Mouse (Mus musculus): ENCODE measurements around the gene Tmem116. TPM values are rescaled to one million over a fixed set of nuclear protein-coding genes. Genes with fewer than 3 reads are reported as not detected.

The Tmem116 gene
- total RNA-seq, 2 experiments from 2014 or later: 7.5 to 8.7 TPM

DNA sequence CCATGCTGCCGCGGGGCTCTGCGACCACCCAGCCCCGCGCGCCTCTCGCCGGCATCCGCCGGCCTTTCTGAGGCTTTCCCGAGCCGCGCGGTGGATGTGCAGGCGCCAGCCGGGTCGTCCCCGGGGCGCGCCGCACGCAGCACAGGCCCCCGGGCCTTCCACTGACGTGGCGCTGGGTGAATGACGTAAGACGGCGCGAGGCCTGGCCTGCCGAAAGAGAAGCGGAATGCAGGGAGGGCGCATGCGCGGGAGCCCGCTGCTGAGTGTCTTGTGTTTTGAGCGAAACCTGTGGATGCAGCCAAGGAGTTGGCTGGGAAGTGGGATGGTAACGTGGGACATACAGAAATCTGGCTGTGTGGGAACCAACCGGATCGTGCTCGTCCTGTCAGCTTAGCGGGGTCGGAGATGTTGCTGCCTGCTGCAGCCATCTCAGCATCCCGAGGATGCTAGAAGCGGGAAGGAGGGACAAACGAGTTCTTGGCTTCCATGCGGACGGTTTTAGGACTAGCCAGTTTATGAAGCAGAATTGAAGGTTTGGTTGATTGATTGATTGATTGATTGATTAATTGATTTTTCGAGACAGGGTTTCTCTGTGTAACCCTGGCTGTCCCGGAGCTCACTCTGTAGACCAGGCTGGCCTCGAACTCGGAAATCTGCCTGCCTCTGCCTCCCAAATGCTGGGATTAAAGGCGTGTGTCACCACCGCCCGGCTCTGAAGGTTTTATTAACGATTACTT is 94.3 kb downstream of the Tmem116 start, which contains the start of gene Mapkapk5:
Gene Mapkapk5, minus strand, starts transcription at position 113 of the 737 bp plus-strand sequence.
- intact Hi-C loops (cut with DNase I): loop anchor here (2.0 kb wide), 1 partner anchor 57 kb away; no protein-coding TSS in a partner anchor
- peak; percentile 98 to 99 for DNase-seq (ENCODE audit: extremely low spot score in 1 of 2, low spot score in 2 of 2)
- no peak for TF ChIP-seq CTCF (IDR thresholded peaks at IDR 0.05)
- Histone ChIP-seq H3K27ac (peak within 1 kb of the TSS; percentile 98), H3K4me3 (peak within 1 kb of the TSS; percentile 95)

GRCm38 (mm10) chr5:121546530-121546895 is 94.8 kb downstream of the Tmem116 start:
- H3K4me3 ChIP-seq: peak overlapping the region; percentile 95
- DNase-seq (ENCODE audit: extremely low spot score in 1 of 2, low spot score in 2 of 2): peak; percentile 31 to 35
- intact Hi-C loops (cut with DNase I): loop anchor here (2.0 kb wide), 1 partner anchor 56 kb away; no protein-coding TSS in a partner anchor
- H3K27ac ChIP-seq: peak overlapping the region; percentile 98
- peak; percentile 61 for TF ChIP-seq CTCF (IDR thresholded peaks at IDR 0.05)

- TF ChIP-seq CTCF (IDR thresholded peaks at IDR 0.05): no peak
- Histone ChIP-seq H3K27ac (no peak overlapping the region), H3K4me3 (no peak overlapping the region)
- DNase-seq (ENCODE audit: extremely low spot score in 1 of 2, low spot score in 2 of 2): no peak
- intact Hi-C loops (cut with DNase I): loop anchor here (2.0 kb wide), 1 partner anchor 56 kb away; no protein-coding TSS in a partner anchor
Measured at GRCm38 (mm10) chr5:121547084-121547483, 95.4 kb downstream of the Tmem116 start.

DNA sequence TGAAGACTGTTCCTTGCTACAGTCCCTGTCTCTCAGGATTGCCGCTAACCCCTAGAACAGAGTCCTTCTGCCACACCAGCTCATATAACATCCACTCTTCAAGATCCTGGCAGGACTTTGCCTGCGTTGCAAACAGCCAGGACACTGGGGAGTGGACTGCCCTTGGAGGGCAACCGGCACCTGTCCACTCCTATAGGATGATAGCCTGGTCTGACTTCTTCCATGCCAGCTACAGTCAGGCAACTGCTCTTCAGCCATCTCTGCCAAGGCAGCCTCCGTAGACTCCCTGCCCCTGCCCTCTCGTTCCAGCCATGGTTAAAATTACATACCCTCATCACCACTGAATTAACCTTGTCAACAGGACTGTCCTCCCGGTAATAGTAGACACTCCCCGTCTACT is 97.5 kb downstream of the Tmem116 start:
- no peak overlapping the region for H3K27ac ChIP-seq
- no peak for TF ChIP-seq CTCF (IDR thresholded peaks at IDR 0.05)
- intact Hi-C loops (cut with DNase I): no loop called here
- no peak for DNase-seq (ENCODE audit: extremely low spot score in 1 of 2, low spot score in 2 of 2)
- no peak overlapping the region for H3K4me3 ChIP-seq

DNA sequence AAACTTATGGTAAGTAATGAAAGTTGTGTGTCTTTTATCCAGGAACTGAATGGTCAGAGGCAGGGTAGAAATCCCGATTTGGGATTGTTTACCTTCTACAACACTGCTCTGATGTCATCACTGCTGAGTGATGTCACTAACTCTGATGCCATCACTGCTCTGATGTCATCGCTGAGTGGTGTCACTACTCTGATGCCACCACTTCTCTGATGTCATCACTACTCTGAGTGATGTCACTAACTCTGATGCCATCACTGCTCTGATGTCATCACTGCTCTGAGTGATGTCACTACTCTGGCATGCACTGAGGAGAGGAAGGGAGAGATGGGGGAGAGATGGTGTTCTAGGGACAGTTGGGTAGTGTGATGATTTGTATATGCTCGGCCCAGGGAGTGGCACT is 110.7 kb downstream of the Tmem116 start:
- no peak overlapping the region for H3K27ac ChIP-seq
- TF ChIP-seq CTCF (IDR thresholded peaks at IDR 0.05): no peak
- intact Hi-C loops (cut with DNase I): no loop called here
- H3K4me3 ChIP-seq: no peak overlapping the region
- no peak for DNase-seq (ENCODE audit: extremely low spot score in 1 of 2, low spot score in 2 of 2)

- peak; percentile 87 for TF ChIP-seq CTCF (IDR thresholded peaks at IDR 0.05)
- Histone ChIP-seq H3K4me3 (peak overlapping the region; percentile 16; the same call in 1 of the 2 replicates), H3K27ac (no peak overlapping the region)
- DNase-seq (ENCODE audit: extremely low spot score in 1 of 2, low spot score in 2 of 2): peak; percentile 81
- intact Hi-C loops (cut with DNase I): loop anchor here (1.0 kb wide), 1 partner anchor 38 kb away; no protein-coding TSS in a partner anchor
Measured at GRCm38 (mm10) chr5:121564468-121564895, 112.8 kb downstream of the Tmem116 start.

- H3K4me3 ChIP-seq: no peak overlapping the region
- DNase-seq (ENCODE audit: extremely low spot score in 1 of 2, low spot score in 2 of 2): no peak
- TF ChIP-seq CTCF (IDR thresholded peaks at IDR 0.05): no peak
- no peak overlapping the region for H3K27ac ChIP-seq
- intact Hi-C loops (cut with DNase I): no loop called here
Measured at GRCm38 (mm10) chr5:121566035-121566681, 114.5 kb downstream of the Tmem116 start.

GRCm38 (mm10) chr5:121569881-121570420 is 118.3 kb downstream of the Tmem116 start:
- Histone ChIP-seq H3K27ac (no peak overlapping the region), H3K4me3 (no peak overlapping the region)
- TF ChIP-seq CTCF (IDR thresholded peaks at IDR 0.05): no peak
- intact Hi-C loops (cut with DNase I): no loop called here
- no peak for DNase-seq (ENCODE audit: extremely low spot score in 1 of 2, low spot score in 2 of 2)

GRCm38 (mm10) chr5:121570787-121571186 is 119.1 kb downstream of the Tmem116 start:
- TF ChIP-seq CTCF (IDR thresholded peaks at IDR 0.05): no peak
- no peak overlapping the region for H3K27ac ChIP-seq
- intact Hi-C loops (cut with DNase I): no loop called here
- no peak for DNase-seq (ENCODE audit: extremely low spot score in 1 of 2, low spot score in 2 of 2)
- H3K4me3 ChIP-seq: no peak overlapping the region

Other genes starting within 250 kb of the Tmem116 start
- gene Rpl6, start 247.4 kb upstream of the Tmem116 start, total RNA-seq (2021): 100 to 1,000 TPM; 412 to 420 TPM
- 100 to 1,000 TPM; 186 to 205 TPM for gene Hectd4, start 231.7 kb upstream of the Tmem116 start, total RNA-seq (2021)
- gene Trafd1, start 66.3 kb upstream of the Tmem116 start, total RNA-seq (2021): 10 to 100 TPM; 78.9 to 81.2 TPM
- 10 to 100 TPM; 42.9 to 43.3 TPM for gene Naa25, start 54.0 kb upstream of the Tmem116 start, total RNA-seq (2021)
- gene Erp29, start 613 bp downstream of the Tmem116 start, total RNA-seq (2021): 100 to 1,000 TPM; 129 to 136 TPM
- gene Adam1b, start 51.5 kb downstream of the Tmem116 start, total RNA-seq (2021): under 1 TPM in 1 of 2 experiments, not detected in 1; 0.12 TPM
- gene Adam1a, start 93.6 kb downstream of the Tmem116 start, total RNA-seq (2021): 10 to 100 TPM; 12.1 to 14.9 TPM
- under 1 TPM in 1 of 2 experiments, not detected in 1; 0.98 TPM for gene Gm42878, start 93.6 kb downstream of the Tmem116 start, total RNA-seq (2021)
- 10 to 100 TPM; 60.1 to 75.3 TPM for gene Mapkapk5, start 94.0 kb downstream of the Tmem116 start, total RNA-seq (2021)
- 100 to 1,000 TPM; 111 to 120 TPM for gene Aldh2, start 141.9 kb downstream of the Tmem116 start, total RNA-seq (2021)
- 1 to 10 TPM; 6.1 to 6.9 TPM for gene Acad12, start 167.0 kb downstream of the Tmem116 start, total RNA-seq (2021)
- 1 to 10 TPM; 5.0 to 5.3 TPM for gene Acad10, start 208.6 kb downstream of the Tmem116 start, total RNA-seq (2021)
- gene Brap, start 208.7 kb downstream of the Tmem116 start, total RNA-seq (2021): 10 to 100 TPM; 67.3 to 68.0 TPM